Mouse (Mus musculus) liver, adult 2 months (tissue): ENCODE measurements around the gene Slc39a11. TPM values are rescaled to one million over a fixed set of nuclear protein-coding genes. Genes with fewer than 3 reads are reported as not detected.

Experiments used
- DNase-seq: peaks from one replicate; pipeline ENCODE4 v3.0.0-alpha.2; 2011; ENCODE audit warnings: low read depth, low spot score; ENCODE audit errors: extremely low read depth
- H3K27ac ChIP-seq: fragments of 200-500 bp; replicated peaks from 2 replicates; pipeline ENCODE4 v1.5.1; 2012; ENCODE audit warnings: low read depth, mild to moderate bottlenecking, control low read depth, inconsistent platforms, low read length; ENCODE audit not compliant: insufficient read depth
- H3K27me3 ChIP-seq: fragments of 200-500 bp; 2 replicates; pipeline ENCODE4 v1.6.1; 2012; ENCODE audit warnings: mild to moderate bottlenecking, moderate library complexity, low read length, inconsistent platforms; ENCODE audit not compliant: control insufficient read depth, insufficient read depth
- H3K36me3 ChIP-seq: fragments of 200-500 bp; 2 replicates; pipeline ENCODE4 v1.6.1; 2012; ENCODE audit warnings: low read length, inconsistent platforms; ENCODE audit not compliant: control insufficient read depth, insufficient read depth
- H3K4me1 ChIP-seq: fragments of 200-500 bp; 2 replicates; pipeline ENCODE4 v1.6.1; 2011; ENCODE audit warnings: low read length; ENCODE audit not compliant: control insufficient read depth, insufficient read depth
- H3K4me3 ChIP-seq: fragments of 200-500 bp; 2 replicates; pipeline ENCODE4 v1.5.1; 2011; ENCODE audit warnings: low read depth, mild to moderate bottlenecking, control low read depth, low read length, moderate library complexity; ENCODE audit not compliant: insufficient read depth
- H3K79me2 ChIP-seq: fragments of 200-500 bp; 2 replicates; pipeline ENCODE4 v1.6.1; 2012; ENCODE audit warnings: inconsistent platforms, mild to moderate bottlenecking, low read length, moderate library complexity; ENCODE audit not compliant: control insufficient read depth, insufficient read depth
- H3K9ac ChIP-seq: fragments of 200-500 bp; 2 replicates; pipeline ENCODE4 v1.6.1; 2012; ENCODE audit warnings: low read depth, mild to moderate bottlenecking, control low read depth, inconsistent platforms, low read length
- CTCF ChIP-seq: fragments of 200-500 bp; IDR thresholded peaks from 2 replicates; pipeline ENCODE4 v1.5.1; 2011; ENCODE audit warnings: low read depth, low read length, control low read depth
- POLR2A ChIP-seq: fragments of 200-500 bp; IDR thresholded peaks from 2 replicates; pipeline ENCODE4 v1.6.1; 2011; ENCODE audit warnings: low read length, control low read depth; ENCODE audit not compliant: insufficient read depth; ENCODE audit errors: extremely low read depth
- WGBS: fragments of 180-500 bp; shearing (Covaris S2); methylation state at CpG from one replicate; pipeline ENCODE4 v1.1.7; 2018; 5-methylcytosine and 5-hydroxymethylcytosine counted together
- polyA plus RNA-seq: library from polyadenylated mRNA; depleted of rRNA; stranded (reverse); fragments of >200 nt; gene quantifications from 2 replicates; pipeline ENCODE4 v1.2.3, GENCODE M21; 2012
- total RNA-seq: library from RNA; depleted of rRNA; stranded (reverse); fragments of >200 nt; gene quantifications from 2 replicates; pipeline ENCODE4 v1.2.3, GENCODE M21; 2014

Slc39a11 gene
- total and polyA plus RNA-seq, 2 experiments: 18.8 to 22.8 TPM

GRCm38 (mm10) chr11:113261421-113261820 lies 388.5 kb downstream of the Slc39a11 start:
- WGBS: 93% methylated on average over 4 of the region's 4 CpGs
- H3K9ac ChIP-seq: no peak overlapping the region
- no peak for DNase-seq

GRCm38 (mm10) chr11:113259712-113260382 lies 390.0 kb downstream of the Slc39a11 start:
- DNase-seq: no peak

More at GRCm38 (mm10) chr11:113261421-113261820, 388.5 kb downstream of the Slc39a11 start:
- H3K4me3 ChIP-seq: no peak overlapping the region
- H3K79me2 ChIP-seq: no peaks in the 10 kb centered on the region
- no peaks in the 10 kb centered on the region for H3K4me1 ChIP-seq
- no peaks in the 10 kb centered on the region for H3K27me3 ChIP-seq
- H3K36me3 ChIP-seq: no peaks in the 10 kb centered on the region
- no peak overlapping the region for H3K27ac ChIP-seq
- TF ChIP-seq POLR2A (no peak), CTCF (no peak)

GRCm38 (mm10) chr11:113258016-113258415 lies 391.9 kb downstream of the Slc39a11 start:
- Histone ChIP-seq H3K9ac (no peak overlapping the region), H3K79me2 (no peaks in the 10 kb centered on the region), H3K4me3 (no peak overlapping the region), H3K36me3 (no peaks in the 10 kb centered on the region), H3K27ac (no peak overlapping the region), H3K4me1 (no peaks in the 10 kb centered on the region), H3K27me3 (no peaks in the 10 kb centered on the region)
- DNase-seq: no peak
- TF ChIP-seq POLR2A (no peak), CTCF (no peak)
- WGBS: 87% methylated on average over 6 of the region's 6 CpGs

More at GRCm38 (mm10) chr11:113259712-113260382, 390.0 kb downstream of the Slc39a11 start:
- Histone ChIP-seq H3K4me3 (no peak overlapping the region), H3K27me3 (no peaks in the 10 kb centered on the region), H3K9ac (no peak overlapping the region), H3K27ac (no peak overlapping the region), H3K36me3 (no peaks in the 10 kb centered on the region), H3K79me2 (no peaks in the 10 kb centered on the region), H3K4me1 (no peaks in the 10 kb centered on the region)
- 86% methylated on average over 14 of the region's 14 CpGs for WGBS
- no peak for TF ChIP-seq CTCF
- TF ChIP-seq POLR2A: no peak

- no peak for TF ChIP-seq CTCF
- no peak for TF ChIP-seq POLR2A
- Histone ChIP-seq H3K4me1 (no peaks in the 10 kb centered on the region), H3K36me3 (no peaks in the 10 kb centered on the region), H3K9ac (no peak overlapping the region), H3K27me3 (no peaks in the 10 kb centered on the region), H3K27ac (no peak overlapping the region), H3K79me2 (no peaks in the 10 kb centered on the region), H3K4me3 (no peak overlapping the region)
- no peak for DNase-seq
- 84% methylated on average over 6 of the region's 6 CpGs for WGBS
Observed at GRCm38 (mm10) chr11:113254653-113255052, 395.2 kb downstream of the Slc39a11 start.

GRCm38 (mm10) chr11:113253169-113253568 lies 396.7 kb downstream of the Slc39a11 start:
- no peak for DNase-seq
- Histone ChIP-seq H3K36me3 (no peaks in the 10 kb centered on the region), H3K79me2 (no peaks in the 10 kb centered on the region), H3K4me3 (no peak overlapping the region), H3K4me1 (no peaks in the 10 kb centered on the region), H3K27ac (no peak overlapping the region), H3K9ac (no peak overlapping the region), H3K27me3 (no peaks in the 10 kb centered on the region)
- 87% methylated on average over 4 of the region's 4 CpGs for WGBS
- TF ChIP-seq CTCF (no peak), POLR2A (no peak)

- TF ChIP-seq POLR2A (no peak), CTCF (no peak)
- no peaks in the 10 kb centered on the region for H3K27me3 ChIP-seq
- no peak overlapping the region for H3K9ac ChIP-seq
- H3K4me1 ChIP-seq: no peaks in the 10 kb centered on the region
- no peaks in the 10 kb centered on the region for H3K79me2 ChIP-seq
- no peak for DNase-seq
- WGBS: 83% methylated on average over 7 of the region's 7 CpGs
- H3K4me3 ChIP-seq: no peak overlapping the region
- no peaks in the 10 kb centered on the region for H3K36me3 ChIP-seq
- no peak overlapping the region for H3K27ac ChIP-seq
Observed at GRCm38 (mm10) chr11:113251172-113251571, 398.7 kb downstream of the Slc39a11 start.
